Mouse (Mus musculus) stomach, embryonic 14.5 days (tissue): ENCODE results near the gene Pkd1l1. TPM values are rescaled to one million over a fixed set of nuclear protein-coding genes. Genes with fewer than 3 reads are reported as not detected.

Experiments used
- ATAC-seq: fragments of 200-750 bp; cut with Nextera tagmentation; 2 replicates; pipeline ENCODE4 v1.8.0; 2017; ENCODE audit warnings: low read depth, moderate TSS enrichment; ENCODE audit not compliant: insufficient number of reproducible peaks, insufficient read depth, low FRiP score
- H3K27ac ChIP-seq: fragments of 300-500 bp; sonication (generic); 2 replicates; pipeline ENCODE4 v1.5.1; 2014; ENCODE audit warnings: mild to moderate bottlenecking, low read length, moderate library complexity, mixed read lengths
- H3K27me3 ChIP-seq: fragments of 300-500 bp; sonication (generic); 2 replicates; pipeline ENCODE4 v1.6.1; 2014; ENCODE audit warnings: low read length, control low read depth, mixed read lengths; ENCODE audit not compliant: control insufficient read depth, insufficient read depth
- H3K36me3 ChIP-seq: fragments of 300-500 bp; sonication (generic); 2 replicates; pipeline ENCODE4 v1.6.1; 2014; ENCODE audit warnings: mild to moderate bottlenecking, control low read depth, low read length, moderate library complexity, mixed read lengths; ENCODE audit not compliant: control insufficient read depth, insufficient read depth
- H3K4me1 ChIP-seq: fragments of 300-500 bp; sonication (generic); 2 replicates; pipeline ENCODE4 v1.6.1; 2014; ENCODE audit warnings: low read length, control low read depth, mixed read lengths; ENCODE audit not compliant: control insufficient read depth, insufficient read depth
- H3K4me2 ChIP-seq: fragments of 300-500 bp; sonication (generic); replicated peaks from 2 replicates; pipeline ENCODE4 v1.6.1; 2014; ENCODE audit warnings: low read depth, low read length, control low read depth
- H3K4me3 ChIP-seq: fragments of 300-500 bp; sonication (generic); 2 replicates; pipeline ENCODE4 v1.5.1; 2014; ENCODE audit warnings: low read depth, low read length, control low read depth
- H3K9ac ChIP-seq: fragments of 300-500 bp; sonication (generic); replicated peaks from 2 replicates; pipeline ENCODE4 v1.6.1; 2014; ENCODE audit warnings: low read depth, mild to moderate bottlenecking, control low read depth, low read length, moderate library complexity, mixed read lengths
- H3K9me3 ChIP-seq: fragments of 300-500 bp; sonication (generic); 2 replicates; pipeline ENCODE4 v1.6.1; 2016; ENCODE audit warnings: low read depth, low read length, control low read depth; ENCODE audit not compliant: control insufficient read depth
- WGBS: fragments of 180-500 bp; shearing (Covaris S2); extraction: QIAGEN DNeasy Blood & Tissue Kit; methylation state at CpG from one replicate; pipeline ENCODE4 v1.1.7; 2014; 5-methylcytosine and 5-hydroxymethylcytosine counted together
- polyA plus RNA-seq: library from polyadenylated mRNA; unstranded; fragments of >200 nt; fragmentation: Nextera tagmentation; extraction: Ambion mirVana; gene quantifications from 2 replicates; pipeline ENCODE4 v1.2.1, GENCODE M21; 2014

The Pkd1l1 gene
- polyA plus RNA-seq, 1 experiment from 2014 or later = 0.09 TPM

DNA sequence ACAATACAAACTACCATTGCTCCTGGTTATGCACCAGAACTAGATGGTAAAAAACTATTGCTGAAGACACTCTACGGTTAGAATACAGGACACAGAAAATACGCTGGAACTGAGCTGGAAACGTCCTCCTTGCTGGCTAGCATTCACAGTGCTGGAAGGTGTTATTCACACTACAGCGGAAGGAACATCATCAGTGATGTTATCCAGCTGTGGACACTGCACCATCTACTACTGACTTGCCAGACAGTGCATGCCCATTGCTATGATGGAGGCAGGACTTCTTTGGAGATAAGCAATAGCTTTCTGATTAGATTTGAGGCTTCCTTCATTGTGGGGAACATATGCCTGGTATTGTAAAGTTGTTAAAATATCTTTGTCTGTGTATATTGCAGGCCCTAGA is 90.3 kb downstream of the Pkd1l1 start:
- H3K9me3 ChIP-seq = no peaks in the 10 kb centered on the region
- no peak for ATAC-seq
- H3K27ac ChIP-seq = no peak overlapping the region
- no peaks in the 10 kb centered on the region for H3K4me1 ChIP-seq
- 77% methylated on average over 4 of the region's 4 CpGs for WGBS
- no peak overlapping the region for H3K4me3 ChIP-seq
- no peaks in the 10 kb centered on the region for H3K36me3 ChIP-seq
- H3K27me3 ChIP-seq = no peaks in the 10 kb centered on the region
- no peak overlapping the region for H3K4me2 ChIP-seq
- no peak overlapping the region for H3K9ac ChIP-seq

DNA sequence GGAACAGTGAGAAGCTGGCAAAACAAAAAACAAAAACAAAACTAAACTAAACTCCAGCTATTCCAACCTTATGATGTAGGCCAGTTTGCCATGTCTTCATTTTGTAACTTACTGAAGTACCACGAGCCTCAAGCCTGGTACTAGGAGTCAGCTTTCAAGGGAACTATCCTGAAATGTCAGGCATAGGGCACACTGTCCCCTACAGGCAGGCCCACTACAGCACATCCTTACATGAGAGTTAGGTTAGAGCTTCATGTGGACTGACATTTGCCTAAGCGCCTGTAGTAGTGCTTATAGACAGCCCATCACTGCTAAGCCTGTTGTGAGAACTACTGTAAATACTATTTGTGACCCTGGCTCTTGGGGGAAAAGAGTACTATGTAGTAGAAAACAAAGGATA is 91.5 kb downstream of the Pkd1l1 start:
- Histone ChIP-seq H3K27ac (no peak overlapping the region), H3K9me3 (no peaks in the 10 kb centered on the region), H3K27me3 (no peaks in the 10 kb centered on the region), H3K36me3 (no peaks in the 10 kb centered on the region), H3K4me1 (no peaks in the 10 kb centered on the region), H3K4me2 (no peak overlapping the region), H3K4me3 (no peak overlapping the region), H3K9ac (no peak overlapping the region)
- no peak for ATAC-seq
- 57% methylated on average over 2 of the region's 2 CpGs for WGBS

DNA sequence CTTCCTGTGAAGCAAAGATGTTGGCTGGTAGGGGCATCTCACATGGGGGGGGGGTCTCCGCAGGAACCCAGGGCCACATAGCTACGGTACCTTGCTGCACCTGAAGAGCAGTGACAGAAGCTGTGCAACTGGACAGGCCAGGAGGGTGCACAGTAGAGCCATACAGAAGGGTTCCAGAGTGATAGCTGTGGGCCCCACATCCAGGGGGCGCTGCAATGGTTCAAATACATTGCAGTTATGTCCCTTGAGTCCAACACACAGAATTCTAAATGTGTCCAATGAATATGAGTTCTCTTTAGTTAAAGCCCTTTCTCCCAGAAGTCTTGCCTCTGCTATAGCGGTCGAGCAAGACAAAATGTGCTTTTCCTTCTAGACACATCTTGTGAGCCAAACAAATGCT is 103.0 kb downstream of the Pkd1l1 start:
- no peak overlapping the region for H3K27ac ChIP-seq
- no peaks in the 10 kb centered on the region for H3K27me3 ChIP-seq
- no peak for ATAC-seq
- no peaks in the 10 kb centered on the region for H3K4me1 ChIP-seq
- 90% methylated on average over 5 of the region's 5 CpGs for WGBS
- H3K4me3 ChIP-seq = no peak overlapping the region
- no peaks in the 10 kb centered on the region for H3K36me3 ChIP-seq
- H3K9ac ChIP-seq = no peak overlapping the region
- H3K4me2 ChIP-seq = no peak overlapping the region
- no peaks in the 10 kb centered on the region for H3K9me3 ChIP-seq

DNA sequence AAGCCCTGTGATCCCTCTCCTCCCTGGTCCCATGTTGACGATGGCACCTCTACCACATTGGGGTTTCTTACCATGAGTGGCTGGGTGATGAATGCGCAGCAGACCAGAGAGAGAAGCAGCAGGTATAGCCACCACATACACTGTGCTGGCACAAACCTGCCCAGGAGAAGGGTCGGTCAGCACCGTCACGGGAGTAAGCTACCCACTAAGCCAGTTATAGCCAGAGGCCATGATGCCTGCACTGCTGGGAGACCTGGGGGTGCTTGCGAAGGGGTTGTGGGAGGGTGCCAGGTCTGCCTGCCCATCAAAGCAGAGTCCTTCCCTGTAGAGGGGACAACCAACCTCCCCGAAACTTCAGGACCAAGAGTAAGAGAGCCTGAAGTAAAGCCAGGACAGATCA is 107.0 kb downstream of the Pkd1l1 start:
- Histone ChIP-seq H3K27me3 (no peaks in the 10 kb centered on the region), H3K36me3 (no peaks in the 10 kb centered on the region), H3K9me3 (no peaks in the 10 kb centered on the region), H3K4me2 (no peak overlapping the region), H3K4me3 (no peak overlapping the region), H3K4me1 (no peaks in the 10 kb centered on the region), H3K27ac (no peak overlapping the region), H3K9ac (no peak overlapping the region)
- WGBS = 91% methylated on average over 7 of the region's 7 CpGs
- ATAC-seq = no peak

- WGBS = 80% methylated on average over 8 of the region's 8 CpGs
- Histone ChIP-seq H3K27me3 (no peaks in the 10 kb centered on the region), H3K27ac (no peak overlapping the region), H3K4me3 (no peak overlapping the region), H3K9ac (no peak overlapping the region), H3K36me3 (no peaks in the 10 kb centered on the region), H3K4me1 (peaks cover 9% of the 10 kb centered on the region; the same call in 1 of the 2 replicates), H3K9me3 (no peaks in the 10 kb centered on the region), H3K4me2 (no peak overlapping the region)
- ATAC-seq = no peak
These were observed 109.0 kb downstream of the Pkd1l1 start for GRCm38 (mm10) chr11:8863955-8864675.

DNA sequence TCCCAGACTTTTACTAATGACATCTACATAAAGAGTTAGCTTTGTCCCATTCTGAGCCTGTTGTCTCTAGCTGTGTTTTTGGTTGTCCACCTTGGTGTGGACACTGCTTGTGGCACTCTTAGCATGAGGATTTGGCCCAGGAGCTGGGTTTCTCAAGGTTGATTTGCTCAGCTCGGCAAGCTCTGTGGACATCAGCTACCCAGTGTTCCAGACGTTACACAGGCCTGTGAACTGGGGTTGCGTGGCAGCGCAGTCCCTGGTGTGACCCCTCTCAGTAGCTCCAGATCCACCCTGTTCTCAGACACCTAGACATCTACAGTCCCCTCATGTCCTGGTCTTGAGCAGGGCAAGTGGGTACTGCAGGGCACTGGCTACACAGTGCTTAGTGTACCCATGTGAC is 110.6 kb downstream of the Pkd1l1 start:
- 91% methylated on average over 4 of the region's 4 CpGs for WGBS
- no peak for ATAC-seq

GRCm38 (mm10) chr11:8861978-8862377 is 111.1 kb downstream of the Pkd1l1 start:
- Histone ChIP-seq H3K4me1 (peaks cover 9% of the 10 kb centered on the region; the same call in 1 of the 2 replicates), H3K36me3 (no peaks in the 10 kb centered on the region), H3K27ac (no peak overlapping the region), H3K9ac (no peak overlapping the region), H3K9me3 (no peaks in the 10 kb centered on the region), H3K27me3 (no peaks in the 10 kb centered on the region), H3K4me3 (no peak overlapping the region), H3K4me2 (no peak overlapping the region)
- ATAC-seq = no peak
- 85% methylated on average over 4 of the region's 4 CpGs for WGBS

More for the DNA sequence above, 110.6 kb downstream of the Pkd1l1 start:
- no peak overlapping the region for H3K4me2 ChIP-seq
- H3K9me3 ChIP-seq = no peaks in the 10 kb centered on the region
- H3K36me3 ChIP-seq = no peaks in the 10 kb centered on the region
- peaks cover 9% of the 10 kb centered on the region; the same call in 1 of the 2 replicates for H3K4me1 ChIP-seq
- H3K9ac ChIP-seq = no peak overlapping the region
- H3K4me3 ChIP-seq = no peak overlapping the region
- H3K27ac ChIP-seq = no peak overlapping the region
- no peaks in the 10 kb centered on the region for H3K27me3 ChIP-seq

DNA sequence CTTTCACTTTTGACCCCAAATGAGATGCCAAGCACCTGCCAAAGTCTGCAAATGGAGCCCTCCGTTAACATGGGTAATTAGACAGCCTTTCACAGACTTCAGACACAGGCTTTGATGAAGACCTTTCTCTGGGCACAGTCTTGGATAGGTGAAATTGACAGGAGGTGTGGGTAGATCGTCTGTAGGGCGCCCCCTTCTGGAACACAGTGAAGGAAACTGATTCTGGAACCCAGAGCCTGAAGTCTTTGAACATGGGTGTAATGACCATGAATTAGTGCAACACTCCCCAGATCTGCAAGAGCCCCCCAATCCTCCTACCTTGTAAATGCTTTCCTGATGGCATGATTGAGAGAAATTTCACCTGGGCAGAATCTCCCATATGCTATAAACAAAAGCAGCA is 112.2 kb downstream of the Pkd1l1 start:
- H3K9me3 ChIP-seq = no peaks in the 10 kb centered on the region
- no peak overlapping the region for H3K4me2 ChIP-seq
- peaks cover 9% of the 10 kb centered on the region; the same call in 1 of the 2 replicates for H3K4me1 ChIP-seq
- WGBS = 30% methylated on average over 3 of the region's 3 CpGs
- H3K4me3 ChIP-seq = no peak overlapping the region
- H3K9ac ChIP-seq = no peak overlapping the region
- no peaks in the 10 kb centered on the region for H3K36me3 ChIP-seq
- ATAC-seq = no peak
- H3K27ac ChIP-seq = no peak overlapping the region
- no peaks in the 10 kb centered on the region for H3K27me3 ChIP-seq

DNA sequence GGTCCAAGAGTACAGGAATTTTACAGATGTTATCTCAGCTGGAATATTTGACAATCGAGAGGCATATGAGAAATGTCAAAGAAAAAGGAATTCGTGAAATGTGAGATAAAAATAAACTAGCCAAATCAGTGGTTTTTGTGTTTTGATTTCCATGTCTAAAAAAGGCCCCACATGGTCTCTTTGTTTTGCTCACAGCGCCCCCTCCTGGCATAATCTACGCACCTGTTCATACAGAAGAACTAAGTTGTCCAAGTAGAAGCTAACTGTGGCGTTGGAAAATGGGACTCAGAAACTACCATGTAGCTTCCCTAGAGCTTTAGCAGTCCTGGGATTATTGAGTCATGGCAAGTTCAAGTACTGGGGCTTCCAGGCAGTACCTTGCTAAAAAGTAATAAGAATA is 113.2 kb downstream of the Pkd1l1 start:
- H3K4me1 ChIP-seq = peaks cover 9% of the 10 kb centered on the region; the same call in 1 of the 2 replicates
- H3K9me3 ChIP-seq = no peaks in the 10 kb centered on the region
- no peak overlapping the region for H3K9ac ChIP-seq
- no peaks in the 10 kb centered on the region for H3K36me3 ChIP-seq
- WGBS = 12% methylated on average over 5 of the region's 5 CpGs
- no peak for ATAC-seq
- H3K27ac ChIP-seq = no peak overlapping the region
- H3K27me3 ChIP-seq = no peaks in the 10 kb centered on the region
- H3K4me3 ChIP-seq = no peak overlapping the region
- H3K4me2 ChIP-seq = no peak overlapping the region
